Mouse (Mus musculus) forelimb bud, embryonic 11.5 days (tissue): Measurements from ENCODE around the gene Mapk13.
"Not testable (repeated sequence)": the region's sequence is repeated elsewhere in the genome, so short reads cannot be mapped to it uniquely, and the experiment has no call there.

Experiments
- DNase-seq: peaks from one replicate; pipeline ENCODE4 v3.0.0-alpha.2; 2012; ENCODE audit warnings: low read depth, low spot score

Gene Mapk13

DNA sequence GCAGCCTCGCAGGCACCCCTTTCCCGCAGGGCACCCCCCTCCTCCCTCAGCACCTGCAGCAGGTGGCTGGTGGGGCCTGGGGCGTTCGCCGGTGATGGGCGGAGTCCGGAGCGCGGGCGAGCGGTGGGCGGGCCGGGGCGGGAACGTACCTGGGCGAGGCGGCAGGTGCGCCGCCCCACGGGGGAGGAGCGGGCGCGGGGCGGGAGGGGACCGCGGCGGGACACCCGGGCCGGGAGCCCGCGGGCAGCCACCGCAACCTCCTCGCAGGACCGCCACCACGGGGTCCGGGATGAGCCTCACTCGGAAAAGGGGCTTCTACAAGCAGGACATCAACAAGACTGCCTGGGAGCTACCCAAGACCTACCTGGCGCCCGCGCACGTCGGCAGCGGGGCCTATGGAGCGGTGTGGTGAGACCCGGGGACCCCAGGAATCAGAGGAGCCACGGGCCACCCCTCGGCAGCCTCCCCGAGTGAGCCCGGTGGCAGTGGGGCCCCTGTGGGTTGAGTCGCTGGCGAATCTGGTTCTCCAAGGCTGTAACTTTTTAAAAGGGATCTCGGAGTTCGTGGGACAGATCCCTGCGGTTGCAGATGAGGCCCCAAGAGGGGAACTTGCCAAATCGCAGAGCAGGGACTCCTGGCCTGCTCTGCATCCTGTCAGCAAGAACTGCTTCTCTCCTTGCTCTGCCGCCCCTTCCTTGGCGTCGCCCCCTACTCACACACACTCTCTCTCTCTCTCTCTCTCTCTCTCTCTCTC, at the start of gene Mapk13:
TSS of gene Mapk13 (plus strand) at position 177 of the 754 bp plus-strand sequence.
- peak; percentile 25 for DNase-seq

DNA sequence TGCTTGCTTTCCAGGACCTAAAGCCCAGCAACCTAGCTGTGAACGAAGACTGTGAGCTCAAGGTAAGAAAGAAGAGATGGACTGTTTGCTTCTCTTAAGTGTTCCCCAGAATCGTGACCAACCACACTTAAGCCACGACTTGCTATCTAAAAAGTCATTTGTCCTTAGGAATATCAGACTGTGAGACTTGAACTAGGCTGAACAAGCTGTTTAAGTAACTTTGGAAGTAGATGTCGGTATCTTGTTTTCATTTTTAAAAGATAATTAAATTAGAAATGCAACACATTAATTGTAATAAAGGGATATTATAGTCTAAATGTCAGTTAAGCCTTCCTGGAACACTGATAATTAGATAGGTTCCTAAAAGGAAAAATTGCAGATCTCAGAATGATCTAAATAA, 43.3 kb upstream of the Mapk13 start, which contains the start of gene AC170998.1:
TSS of gene AC170998.1 (plus strand) at position 301 of the 400 bp plus-strand sequence.
- DNase-seq: no peak

DNA sequence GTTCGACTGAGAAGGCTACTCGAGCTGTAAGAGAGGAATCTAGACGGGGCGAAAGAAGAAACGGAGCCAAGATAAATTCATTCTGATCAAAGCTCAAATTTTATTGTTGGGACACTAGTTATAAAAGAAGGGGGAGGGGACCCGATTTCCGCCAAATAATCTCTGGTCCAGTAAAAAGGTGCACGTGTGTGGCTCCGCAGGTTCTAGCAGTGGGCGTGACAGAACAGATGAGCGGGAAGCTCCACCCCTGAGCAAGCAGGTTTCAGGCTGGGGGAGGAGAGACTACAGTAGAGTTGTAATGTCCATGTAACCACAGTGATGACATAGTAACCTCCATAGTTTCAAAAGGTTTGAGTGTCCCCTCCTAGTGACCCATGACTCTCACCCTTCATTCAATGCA, 41.6 kb upstream of the Mapk13 start:
- DNase-seq: not testable (repeated sequence)

- DNase-seq: no peak
These were observed 33.6 kb upstream of the Mapk13 start for GRCm38 (mm10) chr17:28735317-28736105.

GRCm38 (mm10) chr17:28736486-28736885, 32.6 kb upstream of the Mapk13 start:
- DNase-seq: no peak

- DNase-seq: no peak
These were observed 31.1 kb upstream of the Mapk13 start for GRCm38 (mm10) chr17:28737973-28738372.

DNA sequence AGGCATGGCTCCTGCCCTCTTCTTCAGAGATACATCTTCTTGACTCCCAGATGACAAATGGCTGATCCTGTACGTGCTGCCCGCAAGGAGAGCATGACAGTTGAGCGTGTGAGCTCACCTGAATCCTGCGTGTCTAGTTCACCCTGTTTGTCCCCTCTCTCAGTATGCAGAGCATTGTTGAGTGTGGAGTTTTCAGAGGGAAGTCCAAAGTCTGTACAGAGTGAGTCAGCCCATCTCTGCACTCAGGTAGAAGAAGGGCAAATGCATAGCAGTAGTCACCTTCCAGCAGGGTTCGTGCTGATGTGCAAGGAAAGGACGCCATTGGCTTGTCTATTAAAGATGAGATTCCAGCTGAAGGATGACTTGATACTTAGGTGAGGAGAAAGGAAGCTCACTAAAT, 29.9 kb upstream of the Mapk13 start:
- DNase-seq: no peak

GRCm38 (mm10) chr17:28743145-28743866, 25.8 kb upstream of the Mapk13 start:
- DNase-seq: no peak

DNA sequence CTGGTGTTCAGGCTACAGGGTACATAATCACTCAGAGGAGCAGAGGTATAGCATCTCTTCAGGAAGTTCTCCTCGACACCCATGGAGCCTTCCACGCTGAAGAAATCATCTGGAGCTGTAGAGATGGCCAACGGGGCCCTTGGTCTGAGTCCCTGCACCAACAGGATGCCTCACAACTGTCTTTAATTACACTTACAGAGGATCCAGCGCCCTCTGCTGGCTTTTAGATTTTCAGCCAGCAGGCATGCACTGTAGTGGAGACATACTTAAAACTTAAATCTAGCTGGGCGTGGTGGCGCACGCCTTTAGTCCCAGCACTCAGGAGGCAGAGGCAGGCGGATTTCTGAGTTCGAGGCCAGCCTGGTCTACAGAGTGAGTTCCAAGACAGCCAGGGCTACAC, 25.2 kb upstream of the Mapk13 start:
- no peak for DNase-seq

- DNase-seq: no peak
These were observed 23.3 kb upstream of the Mapk13 start for GRCm38 (mm10) chr17:28745773-28746172.

DNA sequence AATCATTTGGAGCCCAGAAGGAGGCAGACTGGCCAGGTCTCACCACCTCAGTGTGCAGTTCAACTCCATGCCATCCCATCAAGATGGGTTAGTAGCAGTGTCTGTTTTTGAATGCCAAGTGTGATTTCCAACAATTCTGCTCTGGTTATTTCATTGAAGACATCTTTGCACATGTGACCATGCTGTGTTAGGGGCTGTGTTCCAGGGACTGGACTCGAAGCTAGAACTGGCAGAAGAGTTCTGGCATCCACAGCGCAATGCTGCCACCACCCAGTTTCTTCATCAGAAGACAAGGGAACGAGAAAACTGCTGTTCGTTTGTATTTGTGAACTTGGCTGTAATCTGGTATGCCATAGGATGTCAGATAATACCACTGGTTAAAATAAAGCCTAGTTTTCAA, 21.1 kb upstream of the Mapk13 start:
- DNase-seq: no peak

DNA sequence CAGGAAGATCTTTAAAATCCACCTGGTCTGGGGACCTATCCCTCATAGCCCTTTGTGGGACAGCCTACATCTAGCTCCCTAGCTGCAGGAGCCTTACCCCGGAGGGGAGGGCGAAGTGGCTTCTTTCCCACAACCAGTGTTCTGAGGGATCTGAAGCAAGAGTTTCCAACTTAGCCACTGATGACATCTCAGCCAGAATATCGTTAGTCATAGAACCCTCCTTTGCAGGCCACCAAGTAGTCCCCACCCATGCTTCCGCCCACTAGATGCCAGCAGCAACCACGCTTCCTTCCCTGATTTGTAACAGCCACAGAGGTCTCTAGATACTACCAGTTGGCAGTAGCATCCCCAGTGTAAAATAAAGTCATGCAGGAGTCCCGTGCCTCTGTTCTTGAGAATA, 18.5 kb upstream of the Mapk13 start:
- DNase-seq: no peak

DNA sequence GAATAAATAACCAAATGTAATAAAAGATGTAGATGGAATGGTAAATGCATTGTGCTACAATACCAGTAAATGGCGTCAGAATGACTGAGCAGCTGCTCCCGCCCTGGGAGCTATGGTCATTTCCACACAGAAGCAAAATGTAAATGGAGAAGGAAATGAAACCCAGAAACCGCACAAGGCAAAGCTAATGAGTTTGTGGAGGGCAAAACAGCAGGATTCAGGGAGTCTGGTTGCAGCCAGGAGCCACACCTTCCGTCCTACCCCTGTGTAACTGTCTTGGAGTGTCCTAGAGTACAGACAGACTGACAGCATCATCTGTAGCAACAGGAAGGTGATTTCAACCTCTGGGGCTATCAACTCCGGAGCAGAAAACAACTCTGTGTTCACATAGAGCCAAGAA, 12.7 kb upstream of the Mapk13 start:
- DNase-seq: no peak

DNA sequence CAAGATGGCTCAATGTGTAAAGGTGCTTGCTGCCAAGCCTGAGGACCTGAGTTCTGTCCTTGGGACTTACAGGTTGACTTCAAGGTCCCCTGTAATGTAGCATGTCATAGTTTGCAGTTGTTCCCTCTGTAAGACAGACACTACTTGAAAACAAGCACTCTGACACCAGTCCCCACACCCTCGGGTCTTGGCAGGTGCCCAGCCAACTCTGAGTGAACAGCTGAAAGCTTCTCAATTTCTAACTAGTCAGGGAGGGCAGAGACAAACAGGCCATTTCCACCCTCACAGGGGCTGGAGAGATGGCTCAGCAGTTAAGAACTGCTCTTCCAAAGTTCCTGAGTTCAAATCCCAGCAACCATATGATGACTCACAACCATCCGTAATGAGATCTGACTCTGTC, 11.6 kb upstream of the Mapk13 start:
- DNase-seq: no peak

- DNase-seq: no peak
These were observed 8.3 kb upstream of the Mapk13 start for GRCm38 (mm10) chr17:28760736-28761312.

DNA sequence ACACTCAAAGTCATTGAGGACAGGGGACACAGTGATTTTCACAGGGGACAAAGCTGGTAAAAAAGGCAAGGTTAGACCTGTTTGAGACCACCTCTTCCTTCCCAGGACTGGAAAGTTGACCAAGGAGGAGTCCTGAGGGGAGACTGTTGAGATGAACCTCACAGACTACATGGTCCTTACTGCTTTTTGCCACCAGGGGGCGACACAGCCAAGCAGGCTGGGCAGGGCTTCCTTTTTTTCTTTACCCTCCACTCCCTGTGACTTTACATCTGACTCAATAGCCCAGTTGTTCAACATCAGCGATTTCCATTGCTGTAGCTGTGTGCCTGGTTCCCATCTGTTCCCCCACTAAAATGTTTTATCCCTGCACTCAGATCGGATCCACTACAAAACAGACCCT, 7.2 kb upstream of the Mapk13 start:
- peak; percentile 65 for DNase-seq

DNA sequence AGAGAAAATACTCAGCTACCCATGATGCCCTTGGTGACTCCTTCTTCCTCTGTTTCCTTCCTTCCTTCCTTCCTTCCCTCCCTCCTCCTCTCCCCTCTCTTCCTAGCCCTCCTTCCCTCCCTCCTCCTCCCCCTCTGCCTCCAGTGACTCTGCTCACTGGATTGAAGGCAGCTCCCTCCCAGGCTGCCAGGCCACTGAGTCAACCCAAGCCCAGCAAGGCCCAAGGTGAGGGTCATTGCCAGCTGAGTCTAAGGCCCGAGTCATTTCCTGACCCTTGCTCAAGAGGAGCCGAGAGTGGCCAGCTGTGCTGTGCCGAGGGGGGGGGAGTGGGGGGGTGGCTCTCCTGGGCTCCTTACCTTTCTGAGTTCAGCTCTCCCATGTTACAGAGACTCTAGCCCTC, 2.9 kb upstream of the Mapk13 start:
- DNase-seq: no peak

DNA sequence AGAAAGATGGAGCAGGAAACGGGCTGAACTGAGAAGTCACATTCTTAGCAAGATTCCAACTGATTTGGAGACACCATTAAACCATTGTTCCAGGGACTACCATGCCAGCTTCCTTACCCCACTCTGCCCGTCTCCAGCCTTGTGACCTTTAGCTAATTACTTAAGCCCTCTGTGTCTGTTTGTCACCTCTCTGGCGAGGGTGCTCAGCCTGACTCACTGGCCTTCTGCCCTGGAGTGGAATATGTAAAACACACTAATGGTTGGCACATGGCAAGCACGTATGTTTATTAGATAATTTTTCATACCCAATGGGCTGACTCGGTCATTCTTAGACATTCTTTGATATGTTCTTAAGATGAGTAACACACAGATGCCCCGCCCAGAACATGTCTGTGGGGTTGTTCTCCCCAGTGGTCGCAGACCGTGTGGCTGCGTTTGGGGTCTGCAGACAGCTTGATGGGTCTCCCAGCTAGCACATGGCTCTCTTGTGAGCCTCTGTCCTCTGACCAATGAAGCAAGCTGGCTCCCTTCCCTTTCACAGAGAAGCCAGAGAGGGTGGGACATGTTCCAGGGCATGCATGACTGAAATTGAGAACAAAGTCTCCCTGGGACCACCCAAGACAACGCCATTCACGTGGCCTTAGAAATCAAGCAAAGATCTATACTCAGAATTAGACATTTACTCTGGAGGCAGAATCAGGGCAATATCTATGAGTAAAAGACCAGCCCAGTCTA, 2.1 kb upstream of the Mapk13 start:
- DNase-seq: no peak

GRCm38 (mm10) chr17:28769875-28770421, 851 bp downstream of the Mapk13 start:
- DNase-seq: no peak

DNA sequence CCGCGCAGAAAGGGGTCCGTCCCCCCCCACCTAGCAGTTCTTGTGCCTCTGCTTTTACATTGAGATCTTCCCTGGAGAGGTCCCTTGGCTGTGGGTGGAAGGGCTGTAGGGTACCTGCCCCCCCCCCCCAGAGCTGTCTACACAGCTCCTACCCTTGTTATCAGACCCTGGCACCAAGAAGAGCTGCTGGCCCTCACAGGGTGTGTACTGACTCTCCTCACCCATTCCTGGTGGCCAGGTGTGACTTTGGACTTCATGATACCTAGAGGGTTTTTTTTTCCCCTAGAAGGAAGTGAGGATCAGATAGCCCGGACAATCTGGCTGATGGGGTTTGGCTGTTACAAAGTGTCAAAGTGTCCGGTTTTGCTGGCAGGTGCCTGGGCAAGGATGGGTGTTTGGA, 2.2 kb downstream of the Mapk13 start:
- DNase-seq: no peak

- DNase-seq: not testable (repeated sequence)
These were observed 5.2 kb downstream of the Mapk13 start for GRCm38 (mm10) chr17:28774303-28774702.
